Mouse (Mus musculus) lung, postnatal 0 days (tissue): ENCODE data around the gene Pbx1. TPM values are rescaled to one million over a fixed set of nuclear protein-coding genes. Genes with fewer than 3 reads are reported as not detected.

Source experiments
- ATAC-seq: fragments of 200-750 bp; cut with Nextera tagmentation; 2 replicates; pipeline ENCODE4 v1.8.0; 2017; ENCODE audit warnings: moderate library complexity
- DNase-seq: peaks from one replicate; pipeline ENCODE4 v3.0.0-alpha.2; 2016; ENCODE audit warnings: low spot score
- H3K27ac ChIP-seq: fragments of 300-500 bp; sonication (generic); 2 replicates; pipeline ENCODE4 v1.5.1; 2014; ENCODE audit warnings: antibody characterized with exemption, mild to moderate bottlenecking, low read length, mixed read lengths
- H3K27me3 ChIP-seq: fragments of 300-500 bp; sonication (generic); replicated peaks from 2 replicates; pipeline ENCODE4 v1.6.1; 2014; ENCODE audit warnings: low read length, mixed read lengths; ENCODE audit not compliant: insufficient read depth
- H3K36me3 ChIP-seq: fragments of 300-500 bp; sonication (generic); 2 replicates; pipeline ENCODE4 v1.6.1; 2014; ENCODE audit warnings: low read length, mixed read lengths; ENCODE audit not compliant: insufficient read depth
- H3K4me1 ChIP-seq: fragments of 300-500 bp; sonication (generic); 2 replicates; pipeline ENCODE4 v1.6.1; 2014; ENCODE audit warnings: antibody characterized with exemption, low read depth, low read length, mixed read lengths; ENCODE audit not compliant: insufficient read depth
- H3K4me2 ChIP-seq: fragments of 300-500 bp; sonication (generic); replicated peaks from 2 replicates; pipeline ENCODE4 v1.6.1; 2014; ENCODE audit warnings: low read depth, mild to moderate bottlenecking, low read length, moderate library complexity, mixed read lengths
- H3K4me3 ChIP-seq: fragments of 300-500 bp; sonication (generic); 2 replicates; pipeline ENCODE4 v1.5.1; 2014; ENCODE audit warnings: low read depth, low read length
- H3K9ac ChIP-seq: fragments of 300-500 bp; sonication (generic); replicated peaks from 2 replicates; pipeline ENCODE4 v1.6.1; 2014; ENCODE audit warnings: low read depth, mild to moderate bottlenecking
- H3K9me3 ChIP-seq: fragments of 300-500 bp; sonication (generic); 2 replicates; pipeline ENCODE4 v1.6.1; 2016; ENCODE audit warnings: low read length, mixed read lengths
- CTCF ChIP-seq: IDR thresholded peaks from 2 replicates; pipeline ENCODE4 v1.5.1; 2016; ENCODE audit warnings: antibody characterized with exemption, mild to moderate bottlenecking
- EP300 ChIP-seq: IDR thresholded peaks from 2 replicates; pipeline ENCODE4 v1.6.1; 2016; ENCODE audit warnings: antibody characterized with exemption, mild to moderate bottlenecking, control low read depth
- WGBS: fragments of 180-500 bp; shearing (Covaris S2); extraction: QIAGEN DNeasy Blood & Tissue Kit; methylation state at CpG from one replicate; pipeline ENCODE4 v1.1.7; 2014; 5-methylcytosine and 5-hydroxymethylcytosine counted together
- polyA plus RNA-seq: library from polyadenylated mRNA; unstranded; fragments of >200 nt; fragmentation: Nextera tagmentation; extraction: Ambion mirVana; gene quantifications from 2 replicates; pipeline ENCODE4 v1.2.1, GENCODE M21; 2015

Pbx1 gene
- polyA plus RNA-seq, 1 experiment from 2014 or later: 23.9 TPM

DNA sequence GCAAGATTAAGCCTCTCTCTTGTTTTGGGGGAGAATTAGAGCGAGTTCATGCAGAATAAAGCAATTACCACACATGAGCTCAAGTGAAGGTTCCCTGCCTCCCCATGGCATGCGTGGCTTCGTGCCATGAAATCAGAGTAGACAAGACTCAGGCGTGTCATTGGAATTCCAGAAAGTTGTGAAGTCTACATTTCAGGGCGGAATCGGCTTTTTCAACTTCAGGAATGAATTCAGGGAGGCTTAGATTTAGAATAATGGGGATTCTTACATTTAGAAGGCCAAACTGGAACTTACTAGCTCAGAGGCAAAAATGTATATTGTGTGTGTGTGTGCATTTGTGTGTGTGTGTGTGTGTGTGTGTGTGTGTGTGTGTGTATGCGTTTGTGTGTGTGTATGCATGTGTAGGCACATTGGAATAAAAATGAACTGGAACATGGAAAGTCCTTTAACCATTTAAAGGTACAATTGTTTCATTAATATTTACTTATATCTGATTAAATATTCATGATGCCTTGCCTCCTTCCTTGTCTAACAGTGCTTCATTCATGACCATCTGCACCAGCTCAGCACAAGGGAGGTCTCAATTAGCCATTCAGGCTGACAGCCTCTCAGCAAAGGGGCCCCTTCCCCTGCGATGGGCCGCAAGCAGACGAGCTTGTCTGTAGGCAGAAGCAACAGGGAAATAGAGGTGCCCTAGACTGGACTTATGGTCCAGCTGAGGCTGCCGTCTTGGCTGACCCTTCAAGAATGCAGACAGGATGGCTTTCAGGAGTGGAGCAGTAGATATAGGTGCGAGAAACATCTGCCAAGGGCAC lies 41.4 kb upstream of the Pbx1 start:
- Histone ChIP-seq H3K4me1 (peaks cover 2% of the 10 kb centered on the region; the same call in 1 of the 2 replicates), H3K27ac (no peak overlapping the region), H3K4me3 (no peak overlapping the region), H3K36me3 (no peaks in the 10 kb centered on the region), H3K9ac (no peak overlapping the region), H3K9me3 (no peaks in the 10 kb centered on the region), H3K27me3 (no peaks in the 10 kb centered on the region), H3K4me2 (no peak overlapping the region)
- 48% methylated on average over 12 of the region's 12 CpGs for WGBS
- no peak for TF ChIP-seq CTCF
- TF ChIP-seq EP300: no peak
- DNase-seq: no peak
- ATAC-seq: no peak

DNA sequence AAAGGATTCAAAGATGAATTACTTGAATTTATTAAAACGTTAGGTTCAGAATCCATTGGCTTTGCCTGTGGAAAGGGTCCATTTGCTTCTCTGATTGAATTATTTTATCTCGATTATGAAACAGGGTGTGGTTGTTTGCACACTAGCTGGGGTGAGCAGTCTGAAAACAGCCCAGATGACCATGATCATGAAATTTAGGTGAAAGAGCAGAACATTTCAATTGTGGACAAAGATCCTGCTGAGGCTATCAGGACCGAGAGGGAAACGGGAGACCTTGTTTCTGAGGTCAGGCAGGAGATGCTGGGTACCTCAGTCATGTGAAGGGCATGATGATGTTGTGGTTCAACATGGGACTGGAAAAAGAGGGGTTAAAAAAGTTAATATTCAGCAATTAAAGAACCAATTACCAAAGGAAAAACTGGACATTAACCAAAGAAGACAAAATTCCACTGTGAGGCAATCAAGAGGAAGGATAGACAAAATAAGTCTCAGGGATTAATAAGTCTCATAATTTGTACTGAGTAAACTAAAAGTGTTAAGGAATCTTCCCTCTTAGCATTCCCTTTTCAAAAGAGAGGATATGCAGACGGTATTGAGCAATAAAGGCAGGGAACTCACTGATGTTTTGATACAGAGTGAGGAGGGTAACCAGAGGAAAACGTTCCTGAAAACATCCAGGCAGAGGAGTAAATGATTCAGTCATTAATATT lies 40.6 kb upstream of the Pbx1 start:
- 52% methylated on average over 6 of the region's 6 CpGs for WGBS
- H3K4me1 ChIP-seq: peaks cover 2% of the 10 kb centered on the region; the same call in 1 of the 2 replicates
- H3K27me3 ChIP-seq: no peaks in the 10 kb centered on the region
- H3K27ac ChIP-seq: no peak overlapping the region
- H3K9me3 ChIP-seq: no peaks in the 10 kb centered on the region
- H3K4me3 ChIP-seq: no peak overlapping the region
- no peak overlapping the region for H3K4me2 ChIP-seq
- H3K9ac ChIP-seq: no peak overlapping the region
- DNase-seq (peak; percentile 54), ATAC-seq (no peak)
- TF ChIP-seq CTCF (no peak), EP300 (no peak)
- H3K36me3 ChIP-seq: no peaks in the 10 kb centered on the region

DNA sequence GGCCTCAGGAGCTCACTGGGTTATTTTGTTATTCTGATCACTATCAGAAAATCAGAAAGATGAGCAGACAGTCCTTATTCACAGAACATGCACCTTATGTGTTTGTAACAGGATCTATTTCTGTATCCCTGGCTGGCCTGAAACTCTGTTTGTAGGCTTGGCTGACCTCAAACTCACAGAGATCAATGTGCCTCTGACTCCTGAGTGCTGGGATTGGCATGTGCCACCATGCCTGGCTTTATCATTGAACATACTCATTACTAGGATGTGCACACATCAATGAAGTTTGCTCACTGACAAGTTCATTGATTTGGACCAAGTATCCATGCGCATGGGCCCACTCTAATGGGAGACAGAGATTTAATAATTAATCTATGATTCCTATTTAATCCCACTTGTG lies 27.4 kb upstream of the Pbx1 start:
- Histone ChIP-seq H3K9ac (no peak overlapping the region), H3K4me2 (no peak overlapping the region), H3K9me3 (no peaks in the 10 kb centered on the region), H3K36me3 (no peaks in the 10 kb centered on the region), H3K27ac (no peak overlapping the region), H3K27me3 (no peaks in the 10 kb centered on the region), H3K4me1 (no peaks in the 10 kb centered on the region), H3K4me3 (no peak overlapping the region)
- DNase-seq (no peak), ATAC-seq (no peak)
- 98% methylated on average over 1 of the region's 1 CpGs for WGBS
- no peak for TF ChIP-seq EP300
- no peak for TF ChIP-seq CTCF

DNA sequence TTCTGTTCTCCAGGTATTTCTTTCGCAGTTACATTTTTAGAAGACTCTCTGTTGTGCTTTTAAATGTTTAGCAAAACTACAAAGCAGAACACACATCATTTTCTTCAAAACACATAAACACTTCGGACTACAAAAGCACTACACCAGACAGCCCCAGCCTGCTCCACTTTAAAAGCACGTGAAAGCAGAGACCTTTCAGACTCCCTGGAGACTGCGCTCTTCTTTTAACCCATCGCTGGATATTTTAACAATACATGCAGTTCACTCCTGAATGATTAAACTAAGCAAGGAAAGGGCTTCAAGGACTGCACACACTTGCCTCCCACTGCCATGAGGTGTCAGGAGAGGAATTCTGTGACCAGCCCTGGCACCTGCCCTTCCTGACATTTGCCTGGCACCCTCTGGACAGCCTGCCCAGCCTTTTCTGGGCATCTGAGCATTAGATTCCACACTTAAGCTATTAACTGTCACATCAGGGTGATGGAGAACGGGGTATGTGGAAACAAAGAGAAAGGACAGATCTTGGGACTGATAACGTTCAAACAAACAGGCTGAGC lies 25.2 kb upstream of the Pbx1 start:
- H3K36me3 ChIP-seq: no peaks in the 10 kb centered on the region
- ATAC-seq: no peak

DNA sequence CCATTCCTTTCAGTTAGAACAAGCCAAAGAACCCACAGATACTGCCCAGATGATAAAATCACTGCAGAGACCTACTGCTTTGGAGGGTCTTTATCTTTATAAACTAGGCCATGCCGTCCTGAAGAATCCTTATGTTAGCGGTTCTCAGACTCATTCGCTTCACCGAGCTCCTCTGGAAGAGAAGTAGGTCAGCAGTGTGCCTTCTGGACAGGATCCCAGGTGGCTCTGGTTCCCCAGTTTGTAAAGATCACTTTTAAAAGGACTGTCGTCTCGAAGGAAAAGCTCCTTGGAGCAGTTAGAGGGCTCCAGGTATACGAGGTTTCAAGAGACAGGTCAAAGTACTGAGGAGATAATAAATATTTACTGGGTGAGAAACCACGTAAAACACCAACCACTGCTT lies 23.1 kb upstream of the Pbx1 start:
- 76% methylated on average over 8 of the region's 8 CpGs for WGBS
- ATAC-seq (no peak), DNase-seq (no peak)
- Histone ChIP-seq H3K27me3 (no peaks in the 10 kb centered on the region), H3K9ac (no peak overlapping the region), H3K27ac (no peak overlapping the region), H3K36me3 (no peaks in the 10 kb centered on the region), H3K4me2 (no peak overlapping the region), H3K9me3 (no peaks in the 10 kb centered on the region), H3K4me3 (no peak overlapping the region), H3K4me1 (no peaks in the 10 kb centered on the region)
- TF ChIP-seq EP300 (no peak), CTCF (no peak)

More for the DNA sequence above, 25.2 kb upstream of the Pbx1 start:
- no peak for DNase-seq
- peak; percentile 34 for TF ChIP-seq CTCF
- no peak for TF ChIP-seq EP300
- no peak overlapping the region for H3K4me2 ChIP-seq
- H3K27ac ChIP-seq: no peak overlapping the region
- whole genome bisulfite sequencing: 33% methylated on average over 7 of the region's 7 CpGs
- no peaks in the 10 kb centered on the region for H3K4me1 ChIP-seq
- no peak overlapping the region for H3K4me3 ChIP-seq
- H3K9me3 ChIP-seq: no peaks in the 10 kb centered on the region
- H3K27me3 ChIP-seq: no peaks in the 10 kb centered on the region
- no peak overlapping the region for H3K9ac ChIP-seq

DNA sequence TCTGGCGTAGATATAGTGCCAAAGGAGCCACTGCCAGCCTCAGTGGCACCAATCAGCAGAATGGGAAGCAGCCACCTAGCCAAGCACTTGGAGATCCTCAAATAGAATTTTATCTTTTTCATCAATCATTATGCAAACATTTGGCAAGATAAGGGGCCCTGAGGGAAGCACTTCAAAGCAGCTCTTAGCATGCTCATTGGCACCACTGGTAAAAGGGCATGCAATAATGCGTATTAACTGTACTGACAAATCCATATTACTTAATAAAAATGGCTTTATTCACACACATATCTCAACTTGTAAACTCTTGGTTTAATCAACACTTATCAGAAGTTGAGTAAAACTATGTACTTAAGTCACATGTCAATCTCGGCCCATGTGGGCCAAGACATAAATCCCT lies 1.6 kb upstream of the Pbx1 start:
- no peak for TF ChIP-seq CTCF
- TF ChIP-seq EP300: no peak; the same call in 1 of the 2 replicates
- Histone ChIP-seq H3K4me3 (no peak overlapping the region), H3K4me1 (no peaks in the 10 kb centered on the region), H3K27ac (no peak overlapping the region), H3K27me3 (no peaks in the 10 kb centered on the region), H3K36me3 (no peaks in the 10 kb centered on the region), H3K9me3 (no peaks in the 10 kb centered on the region), H3K9ac (no peak overlapping the region), H3K4me2 (no peak overlapping the region)
- WGBS: 65% methylated on average over 3 of the region's 3 CpGs
- ATAC-seq: no peak
- DNase-seq: peak; percentile 65
